Mouse (Mus musculus) limb, embryonic 11.5 days (tissue): ENCODE results near the gene Ggnbp2. TPM values are rescaled to one million over a fixed set of nuclear protein-coding genes. Genes with fewer than 3 reads are reported as not detected.
"Not testable (repeated sequence)": the region's sequence is repeated elsewhere in the genome, so short reads cannot be mapped to it uniquely, and the experiment has no call there.

Experiments
- ATAC-seq: fragments of 200-750 bp; cut with Nextera tagmentation; 2 replicates; pipeline ENCODE4 v1.8.0; 2017; ENCODE audit warnings: low read depth; ENCODE audit not compliant: insufficient number of reproducible peaks, low FRiP score, low TSS enrichment
- DNase-seq: peaks from one replicate; pipeline ENCODE4 v3.0.0-alpha.2; 2015; ENCODE audit warnings: low spot score
- H3K27ac ChIP-seq: fragments of 300-500 bp; sonication (generic); replicated peaks from 2 replicates; pipeline ENCODE4 v1.5.1; 2014; ENCODE audit warnings: low read depth, mild to moderate bottlenecking, low read length
- H3K27me3 ChIP-seq: fragments of 300-500 bp; sonication (generic); 2 replicates; pipeline ENCODE4 v1.6.1; 2014; ENCODE audit warnings: mild to moderate bottlenecking, low read length, mixed read lengths; ENCODE audit not compliant: control insufficient read depth, insufficient read depth
- H3K36me3 ChIP-seq: fragments of 300-500 bp; sonication (generic); 2 replicates; pipeline ENCODE4 v1.6.1; 2014; ENCODE audit warnings: mild to moderate bottlenecking, low read length, moderate library complexity, mixed read lengths; ENCODE audit not compliant: control insufficient read depth, insufficient read depth
- H3K4me1 ChIP-seq: fragments of 300-500 bp; sonication (generic); 2 replicates; pipeline ENCODE4 v1.6.1; 2014; ENCODE audit warnings: low read length, mixed read lengths; ENCODE audit not compliant: control insufficient read depth, insufficient read depth
- H3K4me2 ChIP-seq: fragments of 300-500 bp; sonication (generic); 2 replicates; pipeline ENCODE4 v1.6.1; 2014; ENCODE audit warnings: low read depth, mild to moderate bottlenecking, moderate library complexity; ENCODE audit not compliant: severe bottlenecking
- H3K4me3 ChIP-seq: fragments of 300-500 bp; sonication (generic); 2 replicates; pipeline ENCODE4 v1.5.1; 2014; ENCODE audit warnings: low read depth, low read length
- H3K9ac ChIP-seq: fragments of 300-500 bp; sonication (generic); 2 replicates; pipeline ENCODE4 v1.6.1; 2014; ENCODE audit warnings: mild to moderate bottlenecking, low read length
- H3K9me3 ChIP-seq: fragments of 300-500 bp; sonication (generic); 2 replicates; pipeline ENCODE4 v1.6.1; 2016; ENCODE audit warnings: low read length; ENCODE audit not compliant: control insufficient read depth
- WGBS: fragments of 180-500 bp; shearing (Covaris S2); extraction: QIAGEN DNeasy Blood & Tissue Kit; methylation state at CpG from one replicate; pipeline ENCODE4 v1.1.7; 2014; 5-methylcytosine and 5-hydroxymethylcytosine counted together
- polyA plus RNA-seq: library from polyadenylated mRNA; unstranded; fragments of >200 nt; fragmentation: Nextera tagmentation; extraction: Ambion mirVana; gene quantifications from 2 replicates; pipeline ENCODE4 v1.2.1, GENCODE M21; 2014

Ggnbp2 gene
- polyA plus RNA-seq, 1 experiment from 2014 or later, result 69.3 TPM

- WGBS, result 88% methylated on average over 7 of the region's 7 CpGs
These were observed 23.0 kb downstream of the Ggnbp2 start for GRCm38 (mm10) chr11:84847475-84848090.

GRCm38 (mm10) chr11:84846741-84847474 lies 23.7 kb downstream of the Ggnbp2 start:
- WGBS, result 95% methylated on average over 15 of the region's 15 CpGs
- Histone ChIP-seq H3K27ac (no peak overlapping the region), H3K9ac (no peak overlapping the region), H3K9me3 (no peaks in the 10 kb centered on the region), H3K27me3 (no peaks in the 10 kb centered on the region), H3K36me3 (peaks cover 4% of the 10 kb centered on the region; the same call in 1 of the 2 replicates), H3K4me2 (no peak overlapping the region), H3K4me1 (no peaks in the 10 kb centered on the region), H3K4me3 (no peak overlapping the region)
- DNase-seq (no peak), ATAC-seq (no peak)

More at GRCm38 (mm10) chr11:84847475-84848090, 23.0 kb downstream of the Ggnbp2 start:
- Histone ChIP-seq H3K9me3 (no peaks in the 10 kb centered on the region), H3K36me3 (peaks cover 4% of the 10 kb centered on the region; the same call in 1 of the 2 replicates), H3K27ac (no peak overlapping the region), H3K4me1 (no peaks in the 10 kb centered on the region), H3K27me3 (no peaks in the 10 kb centered on the region), H3K9ac (no peak overlapping the region), H3K4me2 (no peak overlapping the region), H3K4me3 (no peak overlapping the region)
- ATAC-seq (no peak), DNase-seq (no peak)

- WGBS, result 92% methylated on average over 2 of the region's 2 CpGs
- H3K9me3 ChIP-seq, result no peaks in the 10 kb centered on the region
- DNase-seq, result no peak
- no peak overlapping the region for H3K9ac ChIP-seq
- no peaks in the 10 kb centered on the region for H3K27me3 ChIP-seq
- no peaks in the 10 kb centered on the region for H3K4me1 ChIP-seq
- H3K36me3 ChIP-seq, result peaks cover 10% of the 10 kb centered on the region
- no peak overlapping the region for H3K4me3 ChIP-seq
- no peak overlapping the region for H3K27ac ChIP-seq
- H3K4me2 ChIP-seq, result no peak overlapping the region
- no peak for ATAC-seq
These were observed 31.3 kb downstream of the Ggnbp2 start for GRCm38 (mm10) chr11:84839330-84839729.

- not testable (repeated sequence) for H3K27ac ChIP-seq, ATAC-seq
These were observed 41.1 kb downstream of the Ggnbp2 start for GRCm38 (mm10) chr11:84829495-84829894.

GRCm38 (mm10) chr11:84828516-84829399 lies 41.9 kb downstream of the Ggnbp2 start, which contains the start of gene Dhrs11:
Gene Dhrs11, minus strand, starts transcription at chr11:84828994.
- no peaks in the 10 kb centered on the region for H3K9me3 ChIP-seq
- DNase-seq (peak; percentile 89), ATAC-seq (peak; percentile 96)
- peak within 1 kb of the TSS; percentile 61 for H3K9ac ChIP-seq
- H3K4me3 ChIP-seq, result peak within 1 kb of the TSS; percentile 65
- H3K27me3 ChIP-seq, result no peaks in the 10 kb centered on the region
- peak within 1 kb of the TSS; percentile 92 for H3K4me2 ChIP-seq
- peak within 1 kb of the TSS; percentile 30; the same call in 1 of the 2 replicates for H3K27ac ChIP-seq
- peaks cover 8% of the 10 kb centered on the region; the same call in 1 of the 2 replicates for H3K36me3 ChIP-seq
- under 1% methylated on average over 62 of the region's 62 CpGs for WGBS
- H3K4me1 ChIP-seq, result 0 out of 2 replicates have a peak, but pooled peaks cover 3% of the 10 kb centered on the region

More at GRCm38 (mm10) chr11:84829495-84829894, 41.1 kb downstream of the Ggnbp2 start:
- 82% methylated on average over 11 of the region's 11 CpGs for WGBS
- H3K36me3 ChIP-seq, result peaks cover 11% of the 10 kb centered on the region; the same call in 1 of the 2 replicates
- H3K27me3 ChIP-seq, DNase-seq, H3K9ac ChIP-seq, H3K9me3 ChIP-seq, H3K4me1 ChIP-seq: not testable (repeated sequence)
- H3K4me2 ChIP-seq, result peak overlapping the region; percentile 92; the same call in 1 of the 2 replicates
- H3K4me3 ChIP-seq, result peak overlapping the region; percentile 65

GRCm38 (mm10) chr11:84827901-84828503 lies 42.6 kb downstream of the Ggnbp2 start:
- Histone ChIP-seq H3K27me3 (no peaks in the 10 kb centered on the region), H3K4me2 (peak overlapping the region; percentile 92), H3K9ac (no peak overlapping the region; the same call in 1 of the 2 replicates), H3K36me3 (peaks cover 6% of the 10 kb centered on the region; the same call in 1 of the 2 replicates), H3K4me3 (peak overlapping the region; percentile 65), H3K4me1 (0 out of 2 replicates have a peak, but pooled peaks cover 3% of the 10 kb centered on the region), H3K27ac (no peak overlapping the region), H3K9me3 (no peaks in the 10 kb centered on the region)
- ATAC-seq, result no peak
- 47% methylated on average over 3 of the region's 3 CpGs for WGBS
- no peak for DNase-seq

- no peak for ATAC-seq
- no peaks in the 10 kb centered on the region for H3K27me3 ChIP-seq
- H3K4me3 ChIP-seq, result no peak overlapping the region
- peaks cover 5% of the 10 kb centered on the region; the same call in 1 of the 2 replicates for H3K36me3 ChIP-seq
- H3K4me2 ChIP-seq, result no peak overlapping the region
- no peak for DNase-seq
- H3K27ac ChIP-seq, result no peak overlapping the region
- no peak overlapping the region for H3K9ac ChIP-seq
- 0 out of 2 replicates have a peak, but pooled peaks cover 3% of the 10 kb centered on the region for H3K4me1 ChIP-seq
- no peaks in the 10 kb centered on the region for H3K9me3 ChIP-seq
These were observed 43.1 kb downstream of the Ggnbp2 start for GRCm38 (mm10) chr11:84827492-84827891.
